Mouse (Mus musculus) right cerebral cortex, adult 2 months (tissue): Measurements from ENCODE around the gene Ankrd11.
"Not testable (repeated sequence)": the region's sequence is repeated elsewhere in the genome, so short reads cannot be mapped to it uniquely, and the experiment has no call there.

Experiments used
- DNase-seq, 2 experiments: peaks; one replicate each; pipeline ENCODE4 v3.0.0; 2021 to 2022; ENCODE audit warnings: low spot score in 2 of 2

Gene Ankrd11

DNA sequence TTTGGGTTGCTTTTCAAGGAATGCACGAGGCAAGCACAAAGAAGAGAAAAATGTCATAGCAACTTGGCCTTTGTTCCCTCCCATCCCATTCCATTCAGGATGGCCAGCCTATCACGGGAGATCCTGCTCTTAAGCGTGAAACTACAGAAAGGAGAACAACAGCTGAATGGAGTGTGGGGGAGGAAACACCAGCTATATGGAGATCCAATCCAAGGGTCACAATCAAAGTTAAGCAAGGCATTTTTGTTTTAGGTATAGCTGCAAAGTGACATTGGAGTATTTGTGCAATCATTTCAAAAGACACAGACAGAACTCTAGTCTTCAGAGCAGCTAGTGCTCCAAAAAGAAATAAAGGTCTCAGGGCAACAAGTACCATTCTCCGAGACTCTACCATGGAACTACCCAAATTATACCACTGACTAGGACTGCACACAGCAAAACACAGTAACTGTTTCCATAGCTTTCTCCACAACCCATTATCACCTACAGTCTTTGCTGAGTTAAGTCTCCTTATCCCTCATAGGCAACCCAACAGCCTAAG, 1.9 kb downstream of the Ankrd11 start:
- DNase-seq, result no peak

- no peak for DNase-seq
These were observed 2.5 kb downstream of the Ankrd11 start for GRCm38 (mm10) chr8:123039376-123040109.

DNA sequence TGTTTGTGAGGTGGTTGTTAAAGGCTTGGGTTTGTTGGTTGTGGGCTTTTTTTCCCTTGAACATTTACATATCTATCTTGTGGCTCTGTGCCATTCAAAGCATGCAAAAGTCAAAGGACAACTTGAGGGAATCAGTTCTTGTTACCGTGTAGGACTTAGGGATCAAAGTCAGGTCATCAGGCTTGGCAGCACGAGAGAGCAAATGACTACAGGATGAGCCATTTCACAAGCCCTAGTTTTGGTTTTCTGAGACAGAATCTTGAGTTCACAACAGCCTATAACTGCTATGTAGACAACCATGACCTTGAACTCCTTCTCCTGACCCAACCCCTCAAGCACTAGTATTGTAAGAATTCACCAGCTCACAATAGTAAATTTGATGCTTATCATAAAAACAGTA, 3.7 kb downstream of the Ankrd11 start:
- no peak for DNase-seq

DNA sequence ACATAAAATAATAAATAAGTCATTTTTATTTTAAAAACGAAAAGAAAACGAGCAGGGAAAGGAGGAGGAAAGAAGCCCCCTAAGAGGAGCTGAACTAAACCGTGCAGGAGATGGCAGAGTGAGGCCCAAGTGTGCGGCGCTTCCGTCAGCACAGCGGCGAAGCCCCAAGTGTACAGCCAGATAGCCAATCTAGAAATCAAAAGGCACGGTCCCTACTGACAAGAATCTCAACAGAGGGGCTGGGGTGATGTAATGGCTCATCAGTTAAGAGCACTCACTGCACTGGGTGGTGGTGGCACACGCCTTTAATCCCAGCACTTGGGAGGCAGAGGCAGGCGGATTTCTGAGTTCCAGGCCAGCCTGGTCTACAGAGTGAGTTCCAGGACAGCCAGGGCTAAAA, 4.6 kb downstream of the Ankrd11 start:
- DNase-seq, result no peak

GRCm38 (mm10) chr8:123036956-123037355, 5.1 kb downstream of the Ankrd11 start:
- DNase-seq, result no peak

GRCm38 (mm10) chr8:123034171-123034570, 7.9 kb downstream of the Ankrd11 start:
- DNase-seq, result no peak

GRCm38 (mm10) chr8:123033431-123033830, 8.6 kb downstream of the Ankrd11 start:
- no peak for DNase-seq

DNA sequence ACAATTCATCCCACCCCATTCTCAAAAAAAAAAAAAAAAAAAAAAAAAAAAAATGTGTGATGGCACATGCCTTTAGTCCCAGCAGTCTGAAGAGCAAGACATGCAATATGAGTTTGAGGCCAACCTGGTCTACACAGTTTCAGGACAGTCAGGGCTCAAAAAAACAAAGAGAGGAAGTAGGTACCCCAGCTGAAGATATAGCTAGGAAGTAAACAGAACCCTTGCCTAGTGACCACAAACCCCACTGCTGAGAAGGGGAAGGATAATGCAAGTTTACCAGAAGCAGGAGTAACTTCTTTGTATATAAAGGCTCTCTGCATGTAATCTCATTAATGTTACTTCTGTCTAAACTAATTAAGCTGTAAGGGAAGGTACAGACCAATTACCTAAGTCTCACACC, 9.3 kb downstream of the Ankrd11 start:
- DNase-seq, result no peak

- no peak for DNase-seq
These were observed 10.6 kb downstream of the Ankrd11 start for GRCm38 (mm10) chr8:123031321-123031978.

DNA sequence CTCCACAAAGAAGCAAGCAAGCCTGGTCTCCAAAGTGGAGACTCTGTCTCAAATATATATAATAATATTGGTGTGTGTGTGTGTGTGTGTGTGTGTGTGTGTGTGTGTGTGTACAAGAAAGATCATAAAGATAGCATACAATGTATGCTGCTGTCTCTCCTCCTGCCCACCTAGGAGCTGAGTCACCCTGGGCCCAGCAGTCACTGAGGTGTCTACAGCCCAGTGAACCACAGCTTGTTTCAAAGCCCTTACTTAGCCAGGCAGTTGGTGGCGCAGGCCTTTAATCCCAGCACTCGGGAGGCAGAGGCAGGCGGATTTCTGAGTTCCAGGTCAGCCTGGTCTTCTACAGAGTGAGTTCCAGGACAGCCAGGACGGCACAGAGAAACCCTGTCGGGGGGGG, 12.0 kb downstream of the Ankrd11 start:
- not testable (repeated sequence) for DNase-seq

DNA sequence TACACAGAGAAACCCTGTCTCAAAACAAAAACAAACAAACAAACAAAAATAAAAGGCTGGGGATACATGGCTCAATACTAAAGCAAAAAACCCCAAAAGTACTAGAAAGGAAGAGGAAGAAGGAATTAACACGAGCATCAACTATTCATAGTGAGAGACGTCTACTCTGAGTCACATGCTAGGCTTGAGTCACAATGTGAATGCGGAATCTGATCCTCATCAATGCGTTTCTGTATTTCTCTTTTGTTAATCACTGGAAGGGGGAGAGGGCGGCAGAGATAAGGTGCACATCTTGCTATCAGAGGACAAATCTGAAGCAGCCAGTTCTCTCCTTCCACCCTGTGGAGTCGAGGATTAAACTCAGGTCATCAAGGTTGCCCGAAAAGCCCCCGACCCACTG, 14.3 kb downstream of the Ankrd11 start:
- DNase-seq, result no peak

- no peak for DNase-seq
These were observed 16.1 kb downstream of the Ankrd11 start for GRCm38 (mm10) chr8:123025951-123026351.

- no peak for DNase-seq
These were observed 17.9 kb downstream of the Ankrd11 start for GRCm38 (mm10) chr8:123024226-123024625.

GRCm38 (mm10) chr8:123022727-123023126, 19.4 kb downstream of the Ankrd11 start:
- no peak for DNase-seq

DNA sequence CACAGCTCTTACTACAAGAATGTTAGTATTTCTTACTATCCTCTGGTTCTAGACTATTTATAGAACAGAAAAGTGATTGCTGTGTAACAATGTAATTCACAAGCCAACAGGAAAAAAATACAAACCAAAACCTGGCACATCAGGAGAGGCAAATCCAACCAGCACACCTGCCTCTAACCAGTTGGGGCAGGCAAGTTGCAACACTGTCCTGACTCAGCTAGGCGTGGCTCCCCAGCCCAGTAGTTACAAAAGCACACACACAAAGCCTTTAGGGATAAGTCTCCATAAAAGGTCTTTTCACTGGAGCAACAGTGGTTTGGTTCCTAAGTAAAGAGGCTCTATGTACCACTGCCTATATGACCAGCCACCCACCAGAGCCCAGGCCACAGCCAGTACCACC, 20.8 kb downstream of the Ankrd11 start:
- DNase-seq, result no peak

GRCm38 (mm10) chr8:123020859-123021258, 21.2 kb downstream of the Ankrd11 start:
- no peak for DNase-seq

GRCm38 (mm10) chr8:123020084-123020483, 22.0 kb downstream of the Ankrd11 start:
- DNase-seq, result no peak

DNA sequence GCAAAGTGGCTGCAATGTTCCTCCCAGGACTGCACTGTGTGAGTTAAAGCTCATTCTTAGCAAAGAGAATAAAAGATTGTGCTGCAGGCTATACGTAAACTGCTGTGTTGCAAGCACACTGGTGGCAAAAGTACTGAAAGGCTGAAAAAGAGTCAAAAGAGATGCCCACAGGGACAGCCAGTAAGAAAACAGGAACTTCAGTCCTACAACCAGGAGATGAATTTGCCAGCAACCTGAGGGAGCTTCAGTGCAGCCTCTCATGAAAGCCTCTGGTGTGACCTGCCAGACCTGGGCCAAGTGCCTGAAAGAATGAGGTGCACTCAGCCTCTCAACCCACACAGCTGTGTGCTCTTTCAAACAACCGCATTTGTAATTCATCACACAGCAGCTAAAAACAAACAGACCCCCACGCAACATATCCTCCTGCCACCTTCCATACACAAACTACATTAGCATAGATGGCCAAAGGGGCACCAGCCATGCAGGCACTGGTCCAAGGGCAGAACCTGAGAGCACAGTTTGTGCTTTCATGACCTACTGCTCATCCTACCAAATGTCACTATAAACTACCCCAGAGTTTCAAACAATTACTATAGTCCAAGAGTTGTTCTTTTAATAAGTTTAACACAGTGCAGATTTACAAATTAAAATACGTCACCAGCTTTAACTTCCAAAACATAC, 23.5 kb downstream of the Ankrd11 start:
- DNase-seq, result no peak

DNA sequence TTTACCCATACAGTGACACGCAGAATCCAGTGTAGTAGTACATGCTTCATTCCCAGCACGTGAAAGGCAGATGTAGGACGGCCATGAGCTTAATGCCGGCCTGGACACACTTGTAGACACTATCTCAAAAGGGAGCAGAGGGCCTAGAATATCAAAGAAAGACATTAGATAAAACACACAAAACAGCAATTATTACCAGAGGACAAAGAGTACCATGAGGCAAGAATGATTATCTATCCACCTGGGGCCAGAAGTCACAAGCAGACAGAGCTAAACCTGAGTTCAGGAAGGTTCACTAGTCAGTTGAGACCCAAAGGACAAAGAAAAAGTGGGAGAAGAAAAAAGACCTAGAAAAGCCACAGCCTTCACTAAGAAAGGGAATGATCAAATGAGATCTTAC, 24.9 kb downstream of the Ankrd11 start:
- DNase-seq, result no peak

GRCm38 (mm10) chr8:123015074-123015473, 27.0 kb downstream of the Ankrd11 start:
- no peak for DNase-seq

DNA sequence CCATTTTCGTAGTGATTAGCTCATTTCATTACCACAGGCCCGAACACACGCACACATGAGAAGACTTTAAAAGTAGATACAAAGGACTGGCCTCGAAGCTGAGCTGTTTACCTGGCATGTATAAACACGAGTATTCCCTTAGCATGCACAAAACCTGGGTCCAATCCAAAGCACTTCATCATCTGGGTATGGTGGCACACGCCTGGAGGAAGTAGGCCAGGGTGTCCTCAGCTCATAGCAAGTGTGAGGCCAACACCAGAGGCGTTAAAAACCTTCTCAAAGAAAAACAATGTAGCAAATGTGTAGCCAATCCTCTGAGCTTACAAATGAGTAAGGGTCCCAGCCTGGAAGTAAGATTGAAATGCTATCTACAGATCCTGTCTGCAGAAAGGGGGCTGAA, 27.6 kb downstream of the Ankrd11 start:
- no peak for DNase-seq

- DNase-seq, result no peak
These were observed 30.8 kb downstream of the Ankrd11 start for GRCm38 (mm10) chr8:123011321-123011720.

DNA sequence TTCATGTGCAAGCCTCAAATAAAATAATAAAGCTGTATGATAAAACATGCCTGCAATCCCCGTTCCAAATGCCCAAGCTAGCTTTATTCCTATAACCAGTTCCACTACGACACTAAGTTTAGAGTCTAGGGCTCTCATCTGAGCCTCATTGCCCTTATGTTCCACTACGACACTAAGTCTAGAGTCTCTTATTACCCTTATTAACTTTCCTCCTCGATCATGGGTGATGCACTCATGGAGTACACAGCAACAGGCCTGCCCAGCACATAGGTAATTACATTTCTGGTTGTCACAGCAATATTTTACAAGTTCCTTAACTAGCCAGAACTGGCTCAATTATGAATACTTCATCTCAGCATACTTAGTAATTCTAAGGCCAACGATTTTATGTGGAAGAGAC, 36.3 kb downstream of the Ankrd11 start:
- no peak for DNase-seq
